8 mouse cellular contexts compared by ENCODE assay signal in the genomic region with DNA sequence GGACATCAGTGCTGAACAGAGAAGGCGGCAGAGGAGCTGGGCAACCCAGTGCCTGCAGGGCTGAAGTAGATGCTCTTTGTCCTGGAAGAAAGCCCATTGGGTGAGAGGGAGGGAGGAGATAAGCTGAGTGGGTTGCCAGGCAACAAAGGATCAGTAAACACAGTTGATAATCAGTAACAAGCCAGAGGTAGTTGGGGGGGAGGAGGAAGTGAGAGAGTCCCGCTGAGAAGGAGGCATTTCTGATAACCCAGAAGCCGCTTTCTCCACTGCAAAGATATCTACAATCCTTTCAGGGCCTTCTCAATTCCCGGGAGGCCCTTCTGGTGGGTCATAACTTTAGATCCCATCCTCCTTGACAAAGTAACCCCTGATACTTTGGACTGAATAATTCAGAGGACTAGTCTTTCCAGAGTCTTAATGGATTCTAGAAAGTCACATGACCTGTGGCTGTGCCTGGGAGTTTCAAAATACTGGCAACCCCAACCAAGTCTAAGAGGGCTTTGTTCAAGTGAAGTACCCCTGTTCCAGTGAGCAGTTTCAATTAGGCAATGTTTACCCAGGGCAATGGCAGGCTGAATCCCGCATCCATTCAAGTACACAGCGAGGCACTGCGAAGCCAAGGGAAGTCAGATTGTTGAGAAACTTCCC.
DNase-seq lines count a peak whose midpoint lies in the region; ATAC-seq lines count a peak whose summit lies in the region.

No protein-coding gene starts in this region.

- H3K9ac ChIP-seq in limb, embryonic 13.5 days: no peak overlapping the region

- no peaks in the 10 kb centered on the region for H3K9me3 ChIP-seq in limb, embryonic 13.5 days
- no peaks in the 10 kb centered on the region for H3K9me3 ChIP-seq in limb, embryonic 10.5 days (replicated peaks)

- no peaks in the 10 kb centered on the region for H3K36me3 ChIP-seq in limb, embryonic 13.5 days
- H3K36me3 ChIP-seq in limb, embryonic 10.5 days: no peaks in the 10 kb centered on the region

- H3K4me1 ChIP-seq in limb, embryonic 13.5 days: peaks cover 11% of the 10 kb centered on the region
- peaks cover 3% of the 10 kb centered on the region; the same call in 1 of the 2 replicates for H3K4me1 ChIP-seq in limb, embryonic 10.5 days

- no peak overlapping the region for H3K27ac ChIP-seq in limb, embryonic 13.5 days
- no peak overlapping the region; the same call in 1 of the 2 replicates for H3K27ac ChIP-seq in limb, embryonic 10.5 days

- 35% methylated on average over 7 of the region's 7 CpGs for WGBS in limb, embryonic 13.5 days
- 33% methylated on average over 7 of the region's 7 CpGs for WGBS in limb, embryonic 10.5 days

- peak overlapping the region; percentile 9; the same call in 1 of the 2 replicates for H3K4me2 ChIP-seq in limb, embryonic 13.5 days (replicated peaks)

- H3K27me3 ChIP-seq in limb, embryonic 13.5 days: no peaks in the 10 kb centered on the region
- H3K27me3 ChIP-seq in limb, embryonic 10.5 days (ENCODE audit: low read depth, poor library complexity, severe bottlenecking): no peaks in the 10 kb centered on the region

- no peak overlapping the region for H3K4me3 ChIP-seq in limb, embryonic 13.5 days
- no peak overlapping the region for H3K4me3 ChIP-seq in limb, embryonic 10.5 days

- no peak; the same call in 1 of the 2 replicates for ATAC-seq in limb, embryonic 13.5 days (ENCODE audit: low FRiP score, low read depth)

- no peak for DNase-seq in limb, embryonic 10.5 days (ENCODE audit: low spot score)
- DNase-seq in c-Kit-positive CD71-positive TER-119-negative erythroid progenitor cells, embryonic 14.5 days (ENCODE audit: low read depth): peak; percentile 93
- peak; percentile 66 for DNase-seq in heart, adult 8-10 months (ENCODE audit: low spot score)
- peak; percentile 71 for DNase-seq in kidney, adult 18-20 months
- peak; percentile 68 for DNase-seq in lung, postnatal 14 days
- peak; percentile 36 for DNase-seq in ovary, postnatal 36 days (ENCODE audit: low spot score)
- no peak for DNase-seq in thymus, postnatal 36 days

Comparison
In these comparisons a context has a peak if more than half of its experiments do, and no peak if none do; other contexts are left out.
1. DNase-seq: peak in c-Kit-positive CD71-positive TER-119-negative erythroid progenitor cells, embryonic 14.5 days (single experiment), heart, adult 8-10 months (single experiment), kidney, adult 18-20 months (single experiment), lung, postnatal 14 days (single experiment) and ovary, postnatal 36 days (single experiment); none in limb, embryonic 10.5 days (single experiment) and thymus, postnatal 36 days (0 of 2).